Mouse (Mus musculus): ENCODE results near the gene Slc9a9.
A peak's percentile ranks its signal among the peaks of the same experiment; 100 is the strongest.

Slc9a9 gene

DNA sequence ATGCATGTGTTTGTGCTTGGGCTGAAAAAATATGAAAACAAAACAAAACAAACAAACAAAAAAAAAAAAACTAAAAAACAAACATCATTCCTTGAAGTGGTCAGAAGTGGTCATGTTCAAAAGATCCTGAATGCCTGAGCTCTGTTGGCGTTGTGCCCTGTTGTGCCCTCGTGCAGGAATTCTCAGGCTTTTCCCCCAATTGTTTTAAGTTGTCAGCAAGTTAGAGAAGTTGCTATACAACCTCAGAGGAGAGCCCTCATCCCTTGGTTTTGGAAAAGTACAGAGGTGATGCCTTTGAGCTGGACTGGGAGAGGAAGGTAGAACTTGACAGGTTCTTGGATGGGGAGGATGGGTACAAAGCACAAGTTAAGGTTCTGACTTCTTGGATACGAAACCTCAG lies 480.9 kb downstream of the Slc9a9 start:
- DNase-seq (ENCODE audit: low read depth, low spot score), result no peak

DNA sequence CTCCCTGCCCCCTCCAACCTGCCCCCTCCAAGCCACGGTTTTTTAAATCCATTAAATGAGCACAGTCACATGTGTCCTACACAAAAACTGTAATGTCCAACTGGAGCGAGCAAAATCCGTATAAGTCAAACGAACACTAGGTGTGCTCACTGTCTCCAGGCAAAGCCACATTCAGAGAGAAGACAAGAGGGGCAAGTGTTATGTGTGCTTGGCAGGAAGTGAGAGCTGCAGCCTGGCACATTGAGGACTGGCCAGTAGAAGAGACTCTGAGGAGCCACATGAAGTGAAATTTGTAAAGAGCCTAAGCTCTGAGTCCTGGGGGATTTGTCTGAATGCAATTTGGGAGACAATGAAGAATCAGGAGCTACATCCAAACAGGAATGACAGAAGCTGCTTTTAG lies 481.3 kb downstream of the Slc9a9 start:
- DNase-seq (ENCODE audit: low read depth, low spot score), result no peak

DNA sequence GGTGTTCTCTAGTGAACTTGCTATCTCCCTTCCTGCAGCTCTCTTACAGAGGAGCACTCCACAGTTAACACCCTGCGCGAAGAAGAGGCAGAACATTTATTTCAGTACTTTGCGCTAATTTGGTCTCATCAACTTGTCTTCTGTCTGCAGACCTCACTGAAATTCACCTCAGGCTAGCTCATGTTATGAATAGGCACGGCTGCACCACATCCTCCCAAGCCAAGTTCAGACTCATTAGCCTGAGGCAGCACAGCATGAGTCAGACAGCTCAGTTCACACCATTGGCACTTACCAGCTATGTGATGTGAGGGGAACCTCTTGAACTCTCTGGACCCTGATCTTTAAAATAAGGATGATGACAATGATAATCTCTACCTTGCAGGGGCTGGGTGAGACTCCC lies 482.0 kb downstream of the Slc9a9 start:
- peak; percentile 26 for DNase-seq (ENCODE audit: low read depth, low spot score)

DNA sequence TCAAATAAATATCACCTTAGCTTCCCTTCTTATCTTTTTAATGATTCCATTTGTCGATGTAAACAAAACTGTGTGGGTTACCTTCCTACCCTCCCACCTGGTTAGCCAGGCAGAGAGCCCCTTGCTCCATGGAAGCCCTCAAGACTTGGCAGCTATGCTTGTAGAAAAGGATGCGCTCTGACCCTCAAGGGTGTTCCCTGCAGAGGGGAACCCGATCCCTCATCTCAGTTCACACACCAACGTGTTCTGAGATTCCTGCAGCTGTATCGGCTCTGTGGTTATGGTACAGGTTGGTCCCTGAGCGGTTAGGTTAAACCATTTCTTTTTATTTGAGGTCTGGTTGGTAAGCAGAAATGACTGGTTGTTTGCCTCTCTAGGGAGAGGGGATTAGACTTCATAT lies 484.3 kb downstream of the Slc9a9 start:
- no peak for DNase-seq (ENCODE audit: low read depth, low spot score)

DNA sequence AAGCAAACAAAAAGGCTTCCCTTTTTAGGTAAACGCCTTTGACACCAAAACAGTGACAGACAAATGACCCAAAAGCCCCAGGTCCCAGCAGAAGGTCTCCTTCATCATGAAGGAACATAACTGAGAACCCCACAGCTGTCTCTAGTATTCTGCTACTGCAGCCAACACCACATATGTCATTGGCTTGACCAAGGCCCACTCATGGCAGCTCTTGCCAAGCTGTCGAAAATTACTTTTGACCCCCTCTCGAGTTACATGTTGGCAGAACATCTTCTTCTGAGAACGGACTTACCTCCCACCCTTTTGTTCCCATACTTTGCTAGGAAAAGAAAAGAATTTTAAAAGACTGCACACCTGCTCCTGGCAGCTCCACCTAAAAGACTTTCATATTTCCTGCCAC lies 488.2 kb downstream of the Slc9a9 start:
- DNase-seq (ENCODE audit: low read depth, low spot score), result no peak

DNA sequence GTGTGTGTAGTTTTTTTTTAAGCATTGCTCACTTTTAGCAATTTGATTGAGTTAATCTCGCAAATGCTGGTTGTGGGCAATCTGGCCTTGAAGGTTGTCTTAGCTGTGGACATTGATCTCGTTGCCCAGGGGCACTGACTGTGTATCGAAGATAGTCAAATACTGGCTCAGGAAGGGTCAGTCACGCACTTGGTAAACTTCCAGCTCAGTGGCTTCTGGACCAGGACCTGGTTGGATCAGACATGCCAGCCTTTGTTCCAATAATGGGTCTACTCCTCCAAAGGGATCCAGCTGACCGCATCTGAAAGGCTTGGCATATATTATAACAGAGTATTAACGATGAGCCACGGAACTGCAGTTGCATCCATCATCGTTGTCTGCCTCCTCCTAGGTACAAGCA lies 489.2 kb downstream of the Slc9a9 start:
- DNase-seq (ENCODE audit: low read depth, low spot score), result no peak

DNA sequence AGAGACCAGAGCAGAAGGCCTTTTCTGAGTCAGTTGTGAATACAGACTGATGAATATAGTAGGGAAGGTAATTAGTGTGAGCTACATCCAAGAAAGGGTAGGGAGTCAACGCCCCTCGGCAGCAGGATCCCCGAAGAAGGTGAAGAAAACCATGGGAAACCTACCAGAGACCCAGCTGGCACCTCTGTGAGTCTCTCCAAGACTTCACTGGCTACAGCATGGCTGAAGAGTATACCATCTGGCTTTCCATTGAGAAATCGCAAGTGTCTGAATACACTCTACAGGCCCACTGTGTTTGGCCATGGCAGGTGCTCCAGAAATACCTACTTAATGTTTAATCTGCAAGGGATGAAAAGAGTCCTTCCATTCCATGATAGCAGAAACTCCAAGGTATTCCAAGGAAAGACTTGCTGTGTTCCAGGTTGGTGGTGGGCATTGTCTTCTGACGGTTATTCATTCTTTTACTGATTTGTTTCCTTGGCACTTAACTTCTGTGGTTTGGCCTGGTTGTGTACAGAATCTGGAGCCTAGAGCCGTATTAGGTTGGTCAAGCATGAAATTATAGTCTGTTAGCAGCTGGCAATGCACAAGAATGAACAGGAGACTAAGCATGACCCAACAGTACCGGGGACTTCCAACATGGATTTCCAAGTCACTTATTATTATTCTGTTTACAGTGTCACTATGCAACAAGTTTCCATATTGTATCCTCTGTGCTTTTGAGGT lies 491.0 kb downstream of the Slc9a9 start:
- DNase-seq (ENCODE audit: low read depth, low spot score), result no peak

DNA sequence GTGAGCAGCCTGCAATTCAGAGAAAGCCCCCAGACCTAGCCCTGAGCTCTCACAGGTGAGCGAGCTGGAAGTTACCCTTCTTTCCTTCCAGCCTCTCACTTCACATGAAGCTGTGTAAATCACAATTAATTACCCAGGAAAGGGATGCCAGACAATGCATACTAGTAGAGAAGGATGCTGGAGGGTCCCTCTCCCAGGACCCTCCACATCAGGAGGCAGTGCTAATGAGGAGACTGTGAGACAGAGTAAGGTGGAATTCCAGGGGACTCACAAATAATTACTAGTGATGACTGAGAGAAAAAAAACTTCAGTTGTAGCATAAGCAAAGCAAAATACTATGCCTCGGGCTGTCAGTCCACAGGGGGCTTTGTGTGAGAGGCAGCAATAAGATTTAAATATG lies 492.0 kb downstream of the Slc9a9 start:
- peak; percentile 7 for DNase-seq (ENCODE audit: low read depth, low spot score)

DNA sequence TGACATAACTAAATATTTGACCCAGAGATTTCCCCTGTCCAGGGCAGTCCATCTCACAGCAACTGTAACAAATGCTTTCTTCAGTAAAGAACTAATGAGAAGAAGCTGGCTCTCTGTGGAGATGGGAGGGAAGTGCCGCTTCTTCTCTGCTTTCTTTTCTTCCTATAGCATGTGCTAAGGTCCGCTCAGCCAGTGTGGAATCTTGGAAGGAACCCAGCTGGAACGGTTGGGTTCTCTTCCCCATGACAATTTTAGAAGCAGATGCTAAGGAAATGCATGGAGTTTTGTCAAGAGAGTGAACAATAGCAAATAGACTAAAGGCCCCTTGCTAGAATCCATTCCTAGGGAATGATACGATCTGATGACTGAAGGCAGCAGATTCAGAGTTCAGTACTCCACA lies 496.5 kb downstream of the Slc9a9 start:
- no peak for DNase-seq (ENCODE audit: low read depth, low spot score)

DNA sequence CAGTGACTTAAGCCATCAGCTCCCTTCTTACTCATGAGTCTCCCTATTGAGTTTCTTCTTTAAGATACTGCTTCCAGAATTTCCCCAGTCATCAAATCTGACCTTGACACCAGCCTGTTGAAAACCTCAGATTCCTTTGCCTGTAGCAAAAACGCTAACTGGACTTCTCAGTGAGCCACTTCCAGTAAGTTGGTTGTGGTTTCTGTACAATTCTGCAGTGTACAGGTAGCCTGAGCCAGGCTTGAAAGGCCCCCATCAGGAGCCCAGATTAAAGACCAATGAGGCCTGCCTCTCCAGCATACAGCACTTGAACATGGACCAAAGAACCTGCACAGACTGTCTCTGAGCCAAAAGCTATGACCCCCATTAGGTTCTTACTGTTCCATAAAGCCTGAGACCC lies 498.1 kb downstream of the Slc9a9 start:
- no peak for DNase-seq (ENCODE audit: low read depth, low spot score)

DNA sequence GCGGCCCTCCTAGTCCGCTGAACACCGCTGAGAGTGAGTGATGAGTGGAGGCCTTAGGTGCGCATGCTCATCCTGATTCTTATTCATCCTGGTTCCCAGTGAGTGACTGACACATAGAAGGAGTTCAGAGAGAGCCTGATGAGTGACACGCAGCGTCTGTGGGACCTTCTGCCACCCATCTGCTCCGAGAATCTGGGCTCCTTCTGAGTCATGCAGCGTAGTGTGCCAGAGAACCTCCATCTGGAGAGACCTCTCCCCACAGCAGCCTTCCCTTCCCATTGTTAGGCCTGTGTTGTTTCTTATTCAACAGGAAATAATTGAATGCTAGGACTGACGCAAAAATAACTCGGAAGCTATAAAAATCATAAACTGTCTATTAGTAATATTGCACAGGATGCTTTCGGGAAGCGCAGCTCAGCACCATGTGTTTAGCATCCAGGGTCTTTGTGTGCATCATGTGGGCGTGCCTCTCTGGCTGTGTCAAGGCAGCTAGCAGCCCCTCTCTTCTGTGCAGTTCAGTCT lies 498.8 kb downstream of the Slc9a9 start:
- no peak for DNase-seq (ENCODE audit: low read depth, low spot score)

DNA sequence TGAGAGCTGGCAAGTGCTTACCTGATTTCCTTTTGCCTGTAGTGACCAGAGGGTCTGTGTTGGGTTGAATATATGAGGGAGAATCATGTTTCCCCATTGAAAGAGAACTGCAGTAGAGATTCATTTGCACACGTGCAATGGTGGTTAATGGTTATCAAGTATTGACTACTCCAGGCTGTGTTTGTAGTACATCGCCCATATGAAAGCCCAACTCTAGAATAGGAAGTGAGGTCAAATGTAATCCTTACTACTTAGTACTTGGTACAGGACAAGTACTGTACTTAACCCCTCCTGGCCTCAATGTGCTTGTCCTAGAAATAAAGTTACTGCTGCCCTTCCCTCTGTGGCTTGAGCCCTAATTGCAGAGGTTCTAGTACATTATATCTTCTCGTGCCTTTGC lies 508.5 kb downstream of the Slc9a9 start:
- no peak for DNase-seq (ENCODE audit: low read depth, low spot score)

DNA sequence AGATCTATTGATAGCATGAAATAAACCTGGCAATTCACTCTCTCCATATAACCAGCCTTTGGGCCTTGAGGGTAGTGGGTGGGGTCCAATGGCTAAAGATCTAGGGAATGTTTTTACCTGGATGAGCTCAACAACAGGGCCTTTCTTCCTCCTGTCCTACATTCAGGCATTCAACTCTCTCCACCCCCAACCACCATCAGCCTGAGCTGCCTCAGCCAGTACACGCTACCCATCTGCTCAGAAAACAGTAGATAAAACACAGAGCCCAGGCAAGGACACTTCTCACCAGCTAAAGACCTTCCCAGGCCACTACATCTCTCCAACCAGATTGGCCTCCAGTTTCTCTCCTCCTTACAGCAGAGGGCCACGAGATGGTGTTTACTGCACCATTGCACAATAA lies 510.3 kb downstream of the Slc9a9 start:
- DNase-seq (ENCODE audit: low read depth, low spot score), result no peak

DNA sequence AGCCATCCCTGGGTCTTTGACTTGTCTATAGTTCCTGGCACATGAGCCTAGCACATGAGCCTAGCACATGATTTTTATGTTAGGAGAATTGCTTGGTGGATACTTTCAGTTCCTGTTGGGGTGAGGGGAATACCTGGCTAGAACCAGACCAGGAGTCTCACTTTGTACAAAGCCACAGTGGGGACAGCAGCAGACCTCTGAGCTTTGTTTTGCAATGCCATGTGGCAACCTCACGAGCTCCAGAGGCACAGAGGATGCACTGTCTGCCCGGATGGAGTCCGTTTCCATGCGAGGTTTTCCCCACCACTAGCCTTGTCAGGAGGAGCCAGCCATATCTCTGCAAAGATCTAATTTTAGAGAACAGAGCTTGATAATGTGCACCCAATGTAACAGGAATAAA lies 510.9 kb downstream of the Slc9a9 start:
- no peak for DNase-seq (ENCODE audit: low read depth, low spot score)

DNA sequence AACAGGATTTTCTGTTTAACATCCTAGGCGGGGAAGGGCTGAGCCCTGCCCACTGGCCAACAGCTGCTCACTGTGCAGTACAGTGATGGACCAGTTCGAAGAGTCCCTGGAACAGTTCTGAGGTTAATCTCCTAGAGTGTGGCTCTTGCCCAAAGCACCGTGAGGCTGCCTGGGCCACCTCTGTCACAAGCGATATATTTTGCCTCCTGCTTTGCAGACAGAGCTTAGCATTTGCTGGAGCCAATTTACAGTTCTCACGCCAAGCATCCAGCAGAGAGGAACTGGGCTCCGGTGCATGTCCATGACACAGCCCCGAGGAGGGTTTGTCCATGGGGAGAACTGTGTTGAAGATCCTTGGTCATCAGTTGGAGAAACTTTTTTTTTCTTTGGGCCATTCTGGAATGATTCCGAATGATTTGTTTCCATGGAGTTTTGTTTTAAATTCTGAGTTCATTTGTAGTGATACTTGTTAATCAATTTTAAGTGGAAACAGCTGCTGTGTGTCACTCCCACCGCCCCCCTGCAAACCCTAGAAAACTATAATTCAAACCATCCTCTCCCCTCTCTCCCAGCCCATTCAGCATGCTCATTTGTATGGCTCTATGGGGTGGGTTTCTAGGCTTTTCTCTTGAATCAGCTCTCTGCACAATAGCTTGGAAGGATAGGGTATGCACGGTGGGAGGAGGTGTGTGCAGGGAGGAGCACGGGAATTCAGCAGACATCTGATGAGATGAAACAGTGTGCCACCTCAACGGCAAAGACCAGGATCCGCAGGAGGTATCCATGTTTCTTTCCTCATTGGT lies 511.7 kb downstream of the Slc9a9 start:
- peak; percentile 25 for DNase-seq (ENCODE audit: low read depth, low spot score)

DNA sequence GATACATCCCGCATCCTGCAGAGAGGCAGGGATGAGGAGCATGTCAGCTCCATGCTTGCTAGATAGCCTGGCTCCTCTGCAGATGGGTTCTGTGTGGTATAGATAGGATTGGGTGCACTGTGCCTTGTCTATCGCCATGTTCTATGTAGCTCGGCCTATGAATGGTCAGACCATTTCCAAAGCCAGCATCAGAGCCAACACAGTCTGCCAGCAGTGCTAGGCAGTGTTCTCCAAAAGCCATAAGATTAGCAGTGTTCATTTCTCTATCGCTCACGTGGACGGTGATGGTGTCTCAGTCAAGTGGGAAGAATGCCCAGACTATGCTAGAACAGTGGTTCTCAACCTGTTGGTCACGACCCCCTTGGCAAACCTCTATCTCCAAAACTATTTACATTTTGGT lies 512.6 kb downstream of the Slc9a9 start:
- no peak for DNase-seq (ENCODE audit: low read depth, low spot score)

DNA sequence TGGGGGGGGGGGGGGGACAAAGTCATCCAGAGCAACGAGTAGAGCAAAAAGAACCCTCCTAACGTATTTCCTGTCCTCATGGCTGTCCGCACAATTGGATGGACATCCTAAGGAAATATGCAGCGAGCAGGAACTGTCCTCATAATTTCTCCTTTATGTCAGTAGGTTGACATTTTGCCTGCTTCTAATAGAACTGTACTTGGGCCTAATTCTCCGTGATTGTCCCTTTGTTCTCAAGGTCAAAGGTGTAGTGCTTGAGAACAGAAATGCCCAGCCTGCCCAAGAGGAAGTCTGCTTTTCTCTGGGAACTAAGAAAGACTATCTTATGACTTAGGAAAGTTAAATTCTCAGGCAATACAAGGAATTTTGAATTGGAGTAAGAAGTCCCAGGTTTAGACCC lies 514.7 kb downstream of the Slc9a9 start:
- no peak for DNase-seq (ENCODE audit: low read depth, low spot score)

DNA sequence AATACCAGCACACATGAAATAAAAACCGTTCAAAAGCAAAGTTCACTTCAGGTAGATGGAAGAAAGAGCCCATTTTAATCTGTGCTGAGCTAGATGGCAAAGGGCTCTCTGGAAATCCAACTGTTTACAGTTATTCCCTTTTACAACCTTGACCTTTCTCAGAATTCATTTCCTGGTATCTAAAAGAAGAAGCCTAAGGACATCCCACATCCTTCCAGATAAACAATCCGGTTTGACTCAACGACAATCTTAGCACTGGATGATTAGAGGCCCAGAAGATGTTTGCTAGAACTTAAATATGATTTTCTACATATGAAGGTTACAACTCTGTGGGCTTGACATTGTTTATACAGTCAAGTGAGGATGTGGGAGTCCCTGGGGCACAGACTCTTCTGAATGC lies 516.1 kb downstream of the Slc9a9 start:
- no peak for DNase-seq (ENCODE audit: low read depth, low spot score)

DNA sequence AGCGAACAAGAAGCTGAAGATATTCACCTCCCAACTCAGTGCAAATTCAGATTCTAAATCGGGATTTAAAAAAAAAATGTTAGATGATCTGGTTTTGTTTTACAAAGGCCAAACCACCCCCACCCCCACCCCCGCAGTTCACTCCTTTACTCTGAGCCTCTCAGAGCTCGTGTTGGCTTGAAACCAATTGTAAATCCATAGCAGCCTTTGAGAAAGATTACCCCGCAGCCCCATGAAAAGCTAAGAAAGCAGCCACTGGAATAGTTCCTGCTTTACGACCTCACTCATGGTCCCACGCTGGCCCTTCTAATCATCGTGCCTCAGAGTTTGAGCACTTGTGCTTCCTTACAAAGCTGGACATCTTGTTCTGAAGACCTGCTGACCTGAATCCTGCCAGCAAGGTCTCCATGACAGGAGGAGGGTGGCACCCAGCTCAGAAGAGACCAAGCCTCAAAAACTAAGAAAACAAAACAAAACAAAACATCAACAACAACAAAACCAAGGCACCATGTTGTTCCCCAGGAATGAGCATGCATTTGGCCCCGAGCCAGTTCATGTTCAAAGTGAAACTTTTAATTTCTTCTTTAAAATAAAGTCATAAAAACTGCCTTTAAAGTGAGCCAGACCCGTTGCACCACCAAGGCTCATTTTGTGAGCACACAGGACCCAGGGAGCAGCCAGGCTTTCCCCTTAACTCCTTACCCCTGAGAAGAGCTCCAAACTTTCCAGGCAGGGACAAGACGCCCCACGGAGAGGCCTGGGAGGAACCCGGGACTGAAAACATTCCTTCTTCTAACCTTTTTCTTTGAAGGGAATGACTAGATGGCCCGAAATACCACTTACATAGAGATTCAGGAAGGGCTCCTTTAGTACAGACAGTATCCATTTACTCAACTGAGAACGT lies 516.9 kb downstream of the Slc9a9 start:
- peak; percentile 21 for DNase-seq (ENCODE audit: low read depth, low spot score)

DNA sequence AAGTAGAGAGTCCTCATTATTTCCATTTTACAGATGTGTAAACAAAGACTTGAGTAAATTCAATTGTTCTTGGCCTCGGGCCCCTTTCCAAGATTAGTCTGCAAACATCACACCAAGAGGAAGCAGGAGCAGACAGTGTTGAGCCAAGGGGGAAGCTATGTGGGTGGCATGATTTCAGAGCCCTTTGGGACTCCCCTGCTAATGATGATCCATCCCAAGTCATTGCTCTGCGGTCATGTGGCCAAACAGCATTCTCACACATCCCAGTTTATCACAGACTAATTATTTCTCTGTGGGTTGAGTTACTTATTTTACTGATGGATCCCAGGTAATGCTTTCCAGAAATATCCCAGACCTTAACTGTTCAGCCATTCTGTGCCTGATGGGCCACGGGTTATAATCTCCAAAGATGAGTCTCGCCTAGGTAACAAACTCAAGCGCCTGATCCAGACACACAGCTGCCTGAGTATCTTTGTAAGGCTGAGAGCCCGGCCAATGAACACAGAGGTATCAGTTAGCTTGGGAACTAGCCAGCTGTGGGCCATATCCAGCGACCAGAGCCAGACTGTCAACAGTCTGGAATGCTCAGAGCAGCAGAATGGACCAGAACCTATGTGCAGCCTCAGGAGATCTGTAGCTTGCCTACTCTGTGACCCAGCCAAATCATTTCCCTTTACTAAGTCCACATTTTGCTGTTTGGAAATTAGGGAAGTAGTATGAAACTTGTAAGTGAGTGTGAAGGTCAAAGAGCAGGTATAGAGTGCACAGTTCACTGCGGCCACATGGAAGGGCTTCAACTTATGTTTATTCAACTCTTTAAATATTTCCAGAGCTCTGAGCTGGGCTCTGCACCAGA lies 518.9 kb downstream of the Slc9a9 start:
- DNase-seq (ENCODE audit: low read depth, low spot score), result no peak

DNA sequence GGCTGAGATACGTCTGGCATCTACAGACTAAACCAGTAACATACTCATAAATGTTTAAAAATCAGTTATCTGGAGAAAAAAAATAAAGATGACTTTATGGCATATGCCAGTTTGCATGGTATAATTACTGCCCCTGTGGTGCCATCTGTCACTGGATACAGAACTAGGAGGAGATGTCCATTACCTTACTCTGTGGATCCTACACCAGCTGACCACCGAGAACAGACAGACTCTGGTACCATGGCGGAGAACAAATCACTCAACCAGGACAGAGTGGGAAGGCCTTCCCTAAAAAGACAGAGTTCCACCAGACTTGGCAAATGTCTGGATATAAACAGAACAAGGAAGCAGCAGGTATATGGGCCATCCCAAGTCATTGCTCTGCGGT lies 519.5 kb downstream of the Slc9a9 start:
- DNase-seq (ENCODE audit: low read depth, low spot score), result no peak

Data from forelimb bud, embryonic 11.5 days (tissue).